Mouse (Mus musculus): Measurements from ENCODE around the gene Icam1. TPM values are rescaled to one million over a fixed set of nuclear protein-coding genes. Genes with fewer than 3 reads are reported as not detected.

The Icam1 gene
- total RNA-seq, 4 experiments from 2014 or later = 14.9 to 33.1 (median 22.2) TPM

- no peak for DNase-seq
These were observed 35.8 kb downstream of the Icam1 start for GRCm38 (mm10) chr9:21051578-21051977.

- DNase-seq = no peak
These were observed 47.1 kb downstream of the Icam1 start for GRCm38 (mm10) chr9:21062928-21063327.

GRCm38 (mm10) chr9:21067006-21067684, 51.4 kb downstream of the Icam1 start, which contains the start of gene Zglp1:
Zglp1 (minus strand) TSS chr9:21067093.
- DNase-seq = no peak

- DNase-seq = no peak
These were observed 56.9 kb downstream of the Icam1 start for GRCm38 (mm10) chr9:21072641-21073040.

GRCm38 (mm10) chr9:21073044-21073840, 57.5 kb downstream of the Icam1 start, which contains the start of the genes Gm49373 and Fdx1l:
Gm49373 (minus strand) TSS chr9:21073096.
Fdx1l (minus strand) TSS chr9:21073614.
- peak; percentile 89 for DNase-seq

GRCm38 (mm10) chr9:21074173-21074572, 58.4 kb downstream of the Icam1 start:
- no peak for DNase-seq

- no peak for DNase-seq
These were observed 59.8 kb downstream of the Icam1 start for GRCm38 (mm10) chr9:21075625-21076024.

Small RNA genes within 50 kb of the gene (microRNA-seq; reads per million reads assigned to microRNA genes)
- gene Mir1900 (0 reads per million in 2 experiments), gene Mir7082 (0.35 to 0.50 reads per million in 2 experiments)

Other genes starting within 250 kb of the Icam1 start
- gene Col5a3, start 200.9 kb upstream of the Icam1 start, total RNA-seq (2022) = 100 to 1,000 TPM in 3 of 4 experiments, 10 to 100 TPM in 1; 65.3 to 291 (median 201) TPM
- gene Rdh8, start 197.5 kb upstream of the Icam1 start, total RNA-seq (2022) = not detected
- 10 to 100 TPM; 17.8 to 48.3 (median 32.4) TPM for gene A230050P20Rik, start 147.3 kb upstream of the Icam1 start, total RNA-seq (2022)
- gene Angptl6, start 136.3 kb upstream of the Icam1 start, total RNA-seq (2022) = 1 to 10 TPM; 2.7 to 4.8 (median 3.2) TPM
- 10 to 100 TPM; 27.8 to 43.1 (median 35.8) TPM for gene Ppan, start 127.8 kb upstream of the Icam1 start, total RNA-seq (2022)
- 100 to 1,000 TPM; 152 to 182 (median 170) TPM for gene Eif3g, start 117.4 kb upstream of the Icam1 start, total RNA-seq (2022)
- gene Dnmt1, start 56.1 kb upstream of the Icam1 start, total RNA-seq (2022) = 10 to 100 TPM; 39.6 to 63.8 (median 47.8) TPM
- 10 to 100 TPM; 18.8 to 36.9 (median 26.6) TPM for gene S1pr2, start 39.2 kb upstream of the Icam1 start, total RNA-seq (2022)
- gene Mrpl4, start 13.2 kb upstream of the Icam1 start, total RNA-seq (2022) = 100 to 1,000 TPM; 124 to 131 (median 129) TPM
- 1 to 10 TPM; 1.6 to 7.8 (median 5.4) TPM for gene Icam4, start 13.4 kb downstream of the Icam1 start, total RNA-seq (2022)
- gene Icam5, start 16.1 kb downstream of the Icam1 start, total RNA-seq (2022) = under 1 TPM; 0.23 to 0.94 (median 0.50) TPM
- under 1 TPM in 1 of 4 experiments, not detected in 3; 0.70 TPM for gene Zglp1, start 51.1 kb downstream of the Icam1 start, total RNA-seq (2022)
- under 1 TPM; 0.24 to 0.68 (median 0.42) TPM for gene Gm49373, start 57.1 kb downstream of the Icam1 start, total RNA-seq (2022)
- gene Fdx1l, start 57.6 kb downstream of the Icam1 start, total RNA-seq (2022) = 10 to 100 TPM; 40.3 to 55.0 (median 45.6) TPM
- gene Gm38431, start 76.0 kb downstream of the Icam1 start, total RNA-seq (2022) = 1 to 10 TPM in 3 of 4 experiments, under 1 TPM in 1; 0.49 to 3.2 (median 2.3) TPM
- 10 to 100 TPM; 43.9 to 78.6 (median 56.6) TPM for gene Raver1, start 76.0 kb downstream of the Icam1 start, total RNA-seq (2022)
- 10 to 100 TPM; 15.3 to 30.3 (median 23.0) TPM for gene Tyk2, start 115.3 kb downstream of the Icam1 start, total RNA-seq (2022)
- 100 to 1,000 TPM; 162 to 190 (median 174) TPM for gene Cdc37, start 134.0 kb downstream of the Icam1 start, total RNA-seq (2022)
- 10 to 100 TPM in 2 of 4 experiments, 1 to 10 TPM in 2; 5.7 to 13.4 (median 9.8) TPM for gene Pde4a, start 149.7 kb downstream of the Icam1 start, total RNA-seq (2022)
- gene Keap1, start 223.4 kb downstream of the Icam1 start, total RNA-seq (2022) = 10 to 100 TPM; 50.7 to 62.6 (median 57.4) TPM
- under 1 TPM; 0.27 to 0.75 (median 0.46) TPM for gene S1pr5, start 232.5 kb downstream of the Icam1 start, total RNA-seq (2022)
- 10 to 100 TPM; 38.7 to 47.3 (median 40.8) TPM for gene Atg4d, start 249.3 kb downstream of the Icam1 start, total RNA-seq (2022)